Mouse (Mus musculus) C2C12 (cell line): ENCODE results near the gene Wfdc2.

Source experiments
- CTCF ChIP-seq: IDR thresholded peaks from one replicate; pipeline ENCODE4 v1.5.1; 2011; ENCODE audit not compliant: control insufficient read depth, insufficient read depth, insufficient read length
- MYOD1 ChIP-seq: IDR thresholded peaks from one replicate; pipeline ENCODE4 v1.6.1; 2011; ENCODE audit warnings: low read depth; ENCODE audit not compliant: control insufficient read depth, insufficient read length

DNA sequence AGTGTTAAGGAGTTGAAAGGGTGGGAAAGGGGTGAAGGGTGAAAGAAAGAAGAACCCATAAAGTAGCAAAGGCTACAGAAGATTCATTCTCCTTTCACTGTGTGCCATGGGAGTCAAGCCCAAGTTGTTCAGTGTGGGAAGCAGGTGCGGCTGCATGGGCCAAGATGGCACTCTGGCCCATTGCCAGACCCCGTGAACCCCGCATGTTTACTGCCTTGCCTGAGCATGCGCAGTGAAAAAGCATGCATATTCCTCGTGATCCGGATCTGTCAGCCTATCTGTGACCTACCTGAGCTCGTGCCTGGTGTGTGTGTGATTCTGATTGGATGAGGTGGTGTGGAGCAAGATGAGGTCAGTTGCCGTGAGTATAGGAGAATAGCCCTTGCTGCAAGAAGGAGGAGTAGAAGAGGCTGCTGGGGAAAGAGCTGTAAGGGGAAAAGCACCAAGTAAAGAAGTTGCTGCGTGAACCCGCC is 38.9 kb upstream of the Wfdc2 start:
- no peak for TF ChIP-seq CTCF
- no peak for TF ChIP-seq MYOD1
